Mouse (Mus musculus) olfactory bulb, adult 2 months (tissue): ENCODE data around the gene Kiz. TPM values are rescaled to one million over a fixed set of nuclear protein-coding genes. Genes with fewer than 3 reads are reported as not detected.
A peak's percentile ranks its signal among the peaks of the same experiment; 100 is the strongest.

Experiments
- H3K27ac ChIP-seq: fragments of 200-500 bp; 2 replicates; pipeline ENCODE4 v1.5.1; 2012; ENCODE audit warnings: low read depth, low read length; ENCODE audit not compliant: insufficient read depth
- H3K4me1 ChIP-seq: fragments of 200-500 bp; 2 replicates; pipeline ENCODE4 v1.6.1; 2012; ENCODE audit warnings: low read length; ENCODE audit not compliant: control insufficient read depth, insufficient read depth
- H3K4me3 ChIP-seq: fragments of 200-500 bp; 2 replicates; pipeline ENCODE4 v1.5.1; 2012; ENCODE audit warnings: mild to moderate bottlenecking, low read depth, low read length, moderate library complexity; ENCODE audit not compliant: insufficient read depth
- CTCF ChIP-seq: fragments of 200-500 bp; IDR thresholded peaks from 2 replicates; pipeline ENCODE4 v1.5.1; 2012; ENCODE audit warnings: low read depth, mild to moderate bottlenecking, low read length, moderate library complexity; ENCODE audit not compliant: insufficient read depth
- POLR2A ChIP-seq: fragments of 200-500 bp; IDR thresholded peaks from 2 replicates; pipeline ENCODE4 v1.6.1; 2012; ENCODE audit warnings: mild to moderate bottlenecking, low read depth, low read length, moderate library complexity; ENCODE audit not compliant: insufficient read depth
- WGBS: fragments of 180-500 bp; shearing (Covaris S2); methylation state at CpG from one replicate; pipeline ENCODE4 v1.1.7; 2018; 5-methylcytosine and 5-hydroxymethylcytosine counted together
- polyA plus RNA-seq: library from polyadenylated mRNA; stranded (reverse); fragments of >200 nt; gene quantifications from 2 replicates; pipeline ENCODE4 v1.2.4, GENCODE M21; 2012; ENCODE audit warnings: low replicate concordance; ENCODE audit not compliant: missing spikeins, insufficient read depth, insufficient read length

Gene Kiz
- polyA plus RNA-seq, result not detected in 2 replicates

DNA sequence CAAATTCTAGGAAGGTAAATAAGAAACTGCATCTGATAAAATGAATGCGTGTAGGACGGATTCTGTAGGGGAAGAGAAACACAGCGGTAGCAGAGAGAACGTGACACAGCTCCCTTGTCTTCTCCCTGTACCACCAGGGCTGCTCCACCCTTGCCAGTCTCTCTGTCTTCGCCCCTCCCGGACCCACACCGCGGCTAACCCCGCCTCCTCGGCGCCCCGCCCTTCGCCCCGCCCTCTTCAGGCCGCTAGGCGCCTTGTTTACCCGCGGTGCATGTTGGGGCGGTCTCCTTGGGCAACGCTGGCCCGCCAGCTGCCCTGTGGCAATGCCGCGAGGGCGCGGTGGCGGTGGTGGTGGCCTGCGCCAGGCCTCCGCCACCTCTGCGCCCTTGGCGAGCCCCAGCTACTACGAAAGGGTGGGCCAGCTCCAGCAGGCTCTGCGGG, at the start of gene Kiz:
TSS of gene Kiz (plus strand) at position 266 of the 441 bp plus-strand sequence.
- Histone ChIP-seq H3K4me3 (peak within 1 kb of the TSS; percentile 70), H3K4me1 (no peaks in the 10 kb centered on the region), H3K27ac (peak within 1 kb of the TSS; percentile 32)
- under 1% methylated on average over 32 of the region's 32 CpGs for WGBS
- TF ChIP-seq POLR2A, result peak; percentile 87
- no peak for TF ChIP-seq CTCF

DNA sequence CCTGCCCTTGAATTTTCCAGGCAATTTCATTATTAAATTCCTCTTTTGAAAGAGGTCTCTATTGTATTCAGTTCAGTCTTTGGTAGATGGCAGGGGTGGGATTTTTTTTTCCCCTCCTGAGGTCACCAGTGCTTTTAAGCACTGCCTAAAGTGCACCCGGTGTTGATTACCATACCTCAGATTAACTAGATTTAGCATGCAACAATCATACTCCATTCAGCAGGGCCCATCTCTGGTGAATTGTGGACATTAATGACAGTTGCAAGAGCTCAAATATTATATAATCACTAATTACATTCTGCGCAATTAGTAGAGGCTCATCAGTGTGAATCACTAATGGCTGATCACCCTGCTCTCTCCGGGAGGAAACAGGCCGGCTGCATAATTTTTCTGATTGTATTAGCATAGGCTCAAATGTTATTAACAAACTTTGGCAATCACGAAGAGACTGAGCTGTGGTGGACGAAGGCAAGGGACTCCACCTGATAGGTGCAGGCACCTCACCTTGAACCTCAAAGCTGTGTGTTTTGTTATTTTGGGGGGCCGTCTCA, 45.9 kb upstream of the Kiz start:
- WGBS, result 64% methylated on average over 7 of the region's 7 CpGs
- TF ChIP-seq POLR2A (no peak), CTCF (no peak)

DNA sequence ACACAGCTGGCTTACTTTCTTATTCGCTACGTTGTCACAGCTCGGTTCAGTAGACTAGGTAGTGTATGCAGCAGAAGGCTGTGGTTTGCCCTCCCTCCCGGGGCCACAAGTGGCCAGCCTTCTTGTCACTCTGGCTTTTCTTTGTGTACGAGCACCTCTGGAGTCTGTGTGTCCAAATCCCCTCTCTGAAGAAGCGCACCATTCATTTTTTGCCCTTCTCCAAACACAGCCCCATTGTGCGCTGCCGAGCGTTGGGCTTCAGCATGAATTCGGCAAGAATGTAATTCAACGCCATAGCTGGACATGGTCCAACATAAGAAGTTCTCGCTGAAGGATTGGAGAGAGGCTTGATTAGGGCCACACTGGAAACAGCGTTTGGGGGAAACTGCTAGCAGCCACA, 45.0 kb upstream of the Kiz start:
- H3K4me3 ChIP-seq, result no peak overlapping the region
- TF ChIP-seq CTCF, result no peak
- no peak for TF ChIP-seq POLR2A
- 0 out of 2 replicates have a peak, but pooled peaks cover 3% of the 10 kb centered on the region for H3K4me1 ChIP-seq
- H3K27ac ChIP-seq, result no peak overlapping the region
- 26% methylated on average over 13 of the region's 13 CpGs for WGBS

More for the DNA sequence above, 45.9 kb upstream of the Kiz start:
- 0 out of 2 replicates have a peak, but pooled peaks cover 3% of the 10 kb centered on the region for H3K4me1 ChIP-seq
- H3K27ac ChIP-seq, result no peak overlapping the region
- no peak overlapping the region for H3K4me3 ChIP-seq

DNA sequence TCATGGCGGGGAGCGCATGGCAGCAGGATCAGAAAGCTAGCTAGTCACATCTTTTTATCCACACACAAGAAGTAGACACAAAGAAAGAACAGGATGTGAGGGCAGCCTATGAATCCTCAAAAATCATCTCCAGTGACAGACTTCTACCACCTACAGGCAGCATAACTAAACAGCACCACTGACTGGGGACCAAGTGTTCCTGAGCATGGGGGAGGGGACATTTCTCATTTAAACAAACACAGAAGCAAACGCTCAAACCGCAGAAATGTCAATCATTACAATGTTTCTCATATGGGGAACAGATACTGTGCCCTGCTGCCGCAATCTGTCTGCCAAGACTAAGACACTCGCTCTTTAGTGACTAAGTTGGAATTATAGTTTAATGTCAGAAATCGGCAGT, 40.7 kb upstream of the Kiz start:
- TF ChIP-seq CTCF, result no peak
- TF ChIP-seq POLR2A, result no peak
- 88% methylated on average over 7 of the region's 7 CpGs for WGBS

DNA sequence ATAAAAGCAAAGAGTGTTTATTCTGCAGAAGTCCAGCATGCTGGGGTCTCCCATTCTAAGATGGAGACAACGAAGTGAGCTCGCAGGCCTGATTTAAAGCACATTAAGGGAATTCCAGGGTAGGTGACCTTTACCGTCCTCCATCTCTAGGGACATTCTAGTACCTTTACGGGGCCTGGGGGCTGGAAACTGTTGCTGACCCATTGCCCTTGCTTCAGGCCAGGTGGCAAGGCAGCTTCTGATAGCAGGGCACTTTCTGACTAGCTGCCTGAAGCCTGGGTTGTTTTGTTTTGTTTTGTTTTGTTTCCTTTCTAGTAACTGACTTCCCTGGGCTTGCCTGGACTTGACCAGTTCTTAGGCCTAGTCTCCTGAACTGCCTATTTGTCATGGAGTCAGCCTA, 36.6 kb upstream of the Kiz start:
- H3K4me3 ChIP-seq, result no peak overlapping the region
- no peak overlapping the region for H3K27ac ChIP-seq
- 0 out of 2 replicates have a peak, but pooled peaks cover 3% of the 10 kb centered on the region for H3K4me1 ChIP-seq
- TF ChIP-seq CTCF (no peak), POLR2A (no peak)
- 97% methylated on average over 4 of the region's 4 CpGs for WGBS

More for the DNA sequence above, 40.7 kb upstream of the Kiz start:
- H3K4me3 ChIP-seq, result no peak overlapping the region
- H3K4me1 ChIP-seq, result 0 out of 2 replicates have a peak, but pooled peaks cover 3% of the 10 kb centered on the region
- H3K27ac ChIP-seq, result no peak overlapping the region

DNA sequence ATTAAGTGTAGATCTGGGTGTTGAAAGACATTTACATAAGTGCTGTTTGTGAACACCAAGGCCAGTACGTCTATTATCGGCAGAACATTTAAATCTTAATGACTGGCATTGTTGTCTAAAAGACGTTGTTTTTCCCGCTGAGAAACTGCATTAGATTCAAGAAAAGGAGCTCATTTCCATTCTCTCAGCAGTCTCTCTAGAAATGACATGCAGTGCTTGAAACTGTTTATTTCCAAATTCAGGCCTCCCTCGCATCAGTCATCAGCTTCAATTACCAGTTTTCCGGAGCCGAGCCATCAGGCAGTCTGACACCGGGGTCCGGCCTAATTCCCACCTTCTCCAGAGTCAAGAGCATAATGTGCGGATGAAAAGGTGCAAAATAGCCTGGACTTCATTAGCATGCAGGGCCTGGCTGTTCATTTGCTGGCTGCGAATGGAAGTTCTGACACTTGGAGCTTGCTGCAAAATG, 32.1 kb upstream of the Kiz start:
- H3K4me3 ChIP-seq, result no peak overlapping the region
- WGBS, result 41% methylated on average over 11 of the region's 11 CpGs
- 0 out of 2 replicates have a peak, but pooled peaks cover 3% of the 10 kb centered on the region for H3K4me1 ChIP-seq
- TF ChIP-seq POLR2A (no peak), CTCF (no peak)
- no peak overlapping the region for H3K27ac ChIP-seq

DNA sequence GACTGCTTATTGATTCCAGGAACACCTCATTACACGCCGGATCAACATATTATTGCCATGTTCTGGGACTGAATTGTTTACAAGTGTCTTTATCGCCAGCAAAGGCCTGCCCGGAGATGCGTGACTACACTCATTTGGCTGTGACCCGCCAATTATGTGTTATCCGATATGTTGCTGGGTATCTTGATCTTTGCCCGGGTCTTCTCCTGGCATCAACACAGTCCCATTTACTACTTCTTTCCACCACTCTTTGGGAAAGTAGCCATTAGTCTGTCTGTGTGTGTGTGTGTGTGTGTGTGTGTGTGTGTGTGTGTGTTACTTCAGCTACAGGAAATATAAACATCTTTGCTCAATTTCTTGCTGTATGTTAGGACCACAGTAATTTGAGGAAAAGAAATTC, 31.6 kb upstream of the Kiz start:
- H3K4me1 ChIP-seq, result 0 out of 2 replicates have a peak, but pooled peaks cover 3% of the 10 kb centered on the region
- no peak overlapping the region for H3K4me3 ChIP-seq
- 56% methylated on average over 8 of the region's 8 CpGs for WGBS
- H3K27ac ChIP-seq, result no peak overlapping the region
- TF ChIP-seq POLR2A (no peak), CTCF (no peak)

DNA sequence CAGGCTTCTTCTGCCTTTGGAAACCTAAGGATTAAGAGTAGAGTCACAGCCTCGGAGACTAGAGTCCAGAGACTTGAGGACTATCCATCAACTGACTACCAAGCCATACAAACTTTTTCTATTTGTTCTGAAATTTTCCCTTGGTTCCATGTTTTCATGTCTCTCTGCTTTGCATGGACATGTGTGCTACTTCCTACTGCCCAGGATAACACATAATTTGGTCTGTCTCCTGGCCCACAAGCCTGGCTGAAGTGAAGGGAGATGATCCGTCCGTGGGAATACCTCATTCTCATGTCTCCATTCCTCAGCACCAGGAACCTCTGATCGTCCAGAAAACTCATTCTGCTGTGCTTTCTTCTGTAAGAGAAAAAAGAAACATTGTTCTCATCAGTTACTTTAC, 27.7 kb upstream of the Kiz start:
- 86% methylated on average over 4 of the region's 4 CpGs for WGBS
- TF ChIP-seq POLR2A (no peak), CTCF (no peak)
- H3K4me3 ChIP-seq, result no peak overlapping the region
- 0 out of 2 replicates have a peak, but pooled peaks cover 3% of the 10 kb centered on the region for H3K4me1 ChIP-seq
- no peak overlapping the region for H3K27ac ChIP-seq
